Mouse (Mus musculus): ENCODE measurements around the gene Cenpb.

Cenpb gene

DNA sequence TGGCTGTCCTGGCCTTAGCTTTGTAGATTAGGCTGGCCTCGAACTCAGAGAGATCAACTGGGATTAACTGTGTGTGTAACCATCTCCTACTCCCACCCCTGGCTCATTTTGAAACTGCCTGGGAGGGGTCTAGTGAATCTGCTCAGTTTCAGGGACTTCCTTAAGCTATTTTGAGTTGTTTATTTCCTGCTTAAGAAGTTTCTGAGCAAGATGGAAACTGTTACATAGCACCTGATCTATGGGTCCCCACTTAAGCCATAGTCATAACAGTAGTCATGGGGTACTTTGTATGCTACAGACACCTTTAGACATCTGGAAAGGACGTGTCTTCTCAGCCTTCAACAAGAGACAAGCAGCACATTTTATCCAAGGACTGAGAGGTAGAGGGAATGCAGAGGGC lies 20.8 kb upstream of the Cenpb start:
- DNase-seq (ENCODE audit: low spot score): no peak

DNA sequence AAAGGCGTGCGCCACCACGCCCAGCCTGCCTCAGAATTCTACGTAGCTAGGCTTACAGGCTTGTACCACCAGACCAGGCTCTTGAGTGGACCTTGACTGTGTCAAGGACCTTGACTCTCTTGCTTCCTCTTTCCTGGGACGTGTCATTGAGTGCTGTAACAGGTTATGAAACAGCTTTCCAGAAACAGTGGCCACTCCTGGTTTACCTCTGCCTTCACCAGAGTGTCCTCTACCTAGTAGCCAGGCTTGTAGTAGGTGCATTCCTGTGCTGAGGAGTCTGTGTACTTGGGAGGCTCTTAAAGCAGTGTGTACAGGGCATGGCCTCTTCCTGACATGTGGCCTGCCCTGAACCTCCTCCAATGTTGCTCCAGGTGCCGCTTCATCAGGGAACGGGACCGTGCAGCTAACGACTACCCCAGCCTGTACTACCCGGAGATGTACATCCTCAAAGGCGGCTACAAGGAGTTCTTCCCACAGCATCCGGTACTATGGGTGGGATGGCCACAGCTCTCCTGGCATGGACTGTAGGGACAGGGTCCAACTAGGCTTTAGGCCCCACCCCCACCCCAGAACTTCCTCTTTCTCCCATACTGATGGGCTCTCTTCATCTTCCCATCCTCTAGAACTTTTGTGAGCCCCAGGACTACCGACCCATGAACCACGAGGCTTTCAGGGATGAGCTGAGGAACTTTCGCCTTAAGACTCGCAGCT lies 16.9 kb upstream of the Cenpb start:
- DNase-seq (ENCODE audit: low spot score): no peak

DNA sequence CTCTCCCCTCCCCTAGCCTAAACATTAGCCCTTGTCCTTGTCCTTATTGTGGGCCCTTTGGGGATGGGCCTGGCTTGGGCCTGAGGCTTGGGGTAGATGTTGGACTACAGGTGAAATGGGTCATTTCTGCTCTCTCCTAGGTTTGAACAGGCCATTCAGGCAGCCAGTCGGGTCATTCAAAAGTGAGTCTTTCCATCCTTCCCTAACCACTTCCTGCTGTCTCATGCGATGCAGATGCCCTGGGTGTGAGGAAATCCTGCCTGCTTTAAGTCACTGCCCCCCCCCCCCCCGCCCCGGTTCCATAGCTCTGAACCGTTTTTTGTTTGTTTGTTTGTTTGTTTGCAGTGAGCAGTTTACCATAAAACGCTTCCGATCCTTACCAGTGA lies 11.1 kb upstream of the Cenpb start:
- no peak for DNase-seq (ENCODE audit: low spot score)

DNA sequence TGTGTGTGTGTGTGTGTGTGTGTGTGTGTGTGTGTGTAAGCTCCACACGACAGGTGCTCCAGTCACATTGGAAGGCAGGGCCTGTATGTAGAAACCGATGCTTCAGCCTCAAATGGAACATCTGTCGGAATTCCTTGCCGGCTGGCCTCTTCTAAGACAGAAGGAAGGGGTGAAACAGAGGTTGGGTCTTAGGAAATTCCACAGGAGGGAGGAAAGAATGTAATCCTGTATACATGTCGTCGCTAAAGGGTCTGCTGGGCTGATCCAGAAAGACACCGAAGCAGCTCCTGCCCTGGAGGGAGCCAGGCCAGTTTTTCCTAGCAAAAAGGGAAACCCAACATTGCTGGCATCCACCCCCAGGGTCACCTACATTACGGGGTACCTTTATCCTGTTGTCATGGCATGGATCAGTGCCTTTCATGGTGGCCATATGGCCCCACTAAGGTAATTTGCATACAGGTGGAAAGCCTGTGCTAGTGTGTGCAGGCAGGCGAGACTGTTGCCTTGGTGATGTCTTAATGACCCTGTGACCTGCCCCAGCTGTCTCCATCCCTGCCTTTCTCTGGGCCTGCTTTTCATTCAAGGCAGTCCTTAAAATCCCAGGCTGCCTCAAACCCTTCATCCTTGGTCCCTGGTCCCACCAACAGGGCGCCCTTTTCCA lies 10.6 kb upstream of the Cenpb start:
- no peak for DNase-seq (ENCODE audit: low spot score)

DNA sequence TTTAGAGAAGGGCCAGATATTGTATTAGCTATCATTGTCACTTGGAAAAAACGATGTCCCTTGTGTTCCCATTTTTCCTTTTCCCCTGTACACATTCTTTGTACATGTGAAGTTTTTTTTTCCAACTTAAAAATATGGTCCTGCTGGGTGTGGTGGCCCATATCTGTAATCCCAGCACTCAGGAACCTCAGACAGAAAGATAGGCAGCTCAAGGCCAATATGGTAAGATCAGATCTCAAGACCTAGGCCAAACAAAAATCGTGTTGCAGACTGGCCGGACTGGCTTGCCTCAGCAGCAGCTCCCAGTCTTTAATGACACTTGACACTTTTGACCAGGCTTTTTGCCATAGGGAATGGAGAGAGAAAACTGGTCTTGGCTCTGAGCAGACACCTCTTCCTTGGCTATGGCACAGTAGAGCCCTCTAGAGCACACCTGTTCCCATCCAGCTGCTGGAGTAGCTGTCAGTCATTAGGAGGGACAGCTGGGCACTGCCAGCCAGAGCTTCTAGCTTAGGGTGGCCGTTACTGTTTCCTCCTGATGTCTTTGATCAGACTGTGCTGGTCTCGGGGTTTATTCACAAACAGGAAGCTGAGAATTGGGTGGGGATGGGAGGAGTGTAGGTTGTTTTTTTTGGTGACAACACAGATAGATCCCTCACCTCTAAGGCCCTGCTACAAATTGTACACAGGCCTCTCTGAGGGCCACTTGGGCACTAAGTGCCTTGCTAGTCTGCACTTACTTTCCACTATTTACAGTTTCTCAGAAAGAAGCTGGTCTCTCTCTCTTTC lies 9.8 kb upstream of the Cenpb start:
- DNase-seq (ENCODE audit: low spot score): no peak

DNA sequence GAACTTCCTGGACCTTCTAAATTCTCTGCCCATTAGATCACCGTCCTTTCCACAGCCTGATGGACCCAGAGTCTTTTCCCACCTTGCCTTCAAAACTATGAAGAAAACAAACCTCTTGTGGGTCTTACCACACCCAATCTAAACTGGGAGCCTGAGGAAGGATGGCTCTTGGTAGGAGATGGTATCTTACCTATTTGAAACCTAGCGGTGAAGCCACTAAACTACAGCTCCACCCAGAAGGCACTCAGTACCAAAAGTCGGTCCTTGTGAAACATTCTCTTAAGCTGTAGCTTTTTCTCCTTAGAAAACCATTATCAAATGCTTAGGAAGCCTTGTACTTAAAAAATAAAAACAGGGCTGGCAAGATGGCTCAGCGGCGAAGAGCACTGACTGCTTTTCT lies 8.4 kb upstream of the Cenpb start:
- DNase-seq (ENCODE audit: low spot score): no peak

DNA sequence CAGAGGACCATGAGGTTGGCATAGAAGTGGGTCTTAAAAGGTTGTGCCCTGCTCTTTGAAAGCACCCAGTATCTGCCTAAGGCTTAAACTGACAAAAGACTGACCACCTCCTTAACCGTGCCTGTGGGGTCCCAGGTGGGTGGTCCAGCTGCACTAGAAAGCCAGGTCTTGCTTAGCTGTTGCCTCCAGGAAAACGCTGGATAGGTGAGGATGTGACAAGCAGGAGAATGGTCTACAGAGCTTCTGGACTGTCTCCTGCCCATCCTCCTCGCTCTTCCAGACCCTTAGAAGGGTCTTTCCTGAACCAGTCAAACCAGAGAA lies 7.7 kb upstream of the Cenpb start:
- no peak for DNase-seq (ENCODE audit: low spot score)

DNA sequence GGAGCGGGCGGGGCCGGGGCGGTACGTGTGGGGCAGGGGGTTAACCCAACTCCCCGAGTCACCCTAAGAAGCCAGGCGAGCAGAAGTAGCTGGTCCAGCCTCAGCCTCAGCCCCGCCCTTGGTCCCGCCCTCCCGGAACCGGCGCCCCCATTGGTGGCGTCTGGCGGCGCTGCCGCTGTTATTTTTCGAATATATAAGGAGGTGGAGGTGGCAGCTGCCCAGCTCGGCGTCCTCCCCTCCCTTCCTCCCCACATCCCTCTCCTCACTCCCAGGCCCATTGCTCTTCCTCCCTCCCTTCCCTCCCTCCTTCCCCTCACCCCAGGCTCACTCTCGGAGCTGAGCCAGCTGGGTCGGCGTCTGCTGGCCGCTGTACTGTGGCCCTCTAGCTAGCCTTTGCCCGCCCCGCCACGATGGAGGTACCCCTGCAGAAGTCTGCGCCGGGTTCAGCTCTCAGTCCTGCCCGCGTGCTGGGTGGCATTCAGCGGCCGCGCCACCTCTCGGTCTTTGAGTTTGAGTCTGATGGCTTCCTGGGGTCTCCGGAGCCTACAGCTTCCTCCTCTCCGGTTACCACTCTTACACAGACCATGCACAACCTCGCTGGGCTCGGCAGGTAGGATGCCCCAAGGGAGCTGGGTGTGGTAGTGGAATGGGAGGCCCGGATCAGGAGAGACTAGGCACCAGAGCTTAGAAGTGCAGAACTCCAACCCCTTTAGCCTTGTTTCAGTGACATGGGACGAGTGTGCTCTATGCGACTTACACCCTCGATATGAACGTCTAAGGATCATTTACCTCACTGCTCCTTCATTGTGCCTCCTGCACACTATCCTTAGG lies 7.1 kb upstream of the Cenpb start, which contains the start of the genes Cdc25b and Spef1:
Cdc25b (plus strand) TSS at position 179 of the 831 bp plus-strand sequence.
Spef1 (minus strand) TSS at position 512 of the 831 bp plus-strand sequence.
- peak; percentile 86 for DNase-seq (ENCODE audit: low spot score)

DNA sequence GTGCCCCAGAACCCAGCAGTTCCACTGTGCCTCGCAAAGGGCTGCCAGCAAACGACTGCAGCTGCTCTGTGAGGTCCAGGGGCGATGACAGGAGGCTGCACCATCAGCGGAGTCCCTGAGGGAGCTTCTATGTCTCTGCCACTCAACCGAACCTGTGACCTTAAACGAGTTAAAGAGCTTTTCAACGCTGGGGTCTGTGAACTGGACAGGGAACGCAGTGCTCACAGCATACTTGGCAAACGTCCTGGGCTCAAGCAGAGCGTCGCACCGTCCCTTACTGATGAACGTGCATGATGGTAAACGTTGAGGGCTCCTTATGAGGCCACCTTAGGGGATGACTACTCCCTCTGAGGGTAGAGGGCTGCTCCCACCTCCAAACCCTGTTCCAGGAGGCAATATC lies 6.5 kb upstream of the Cenpb start:
- DNase-seq (ENCODE audit: low spot score): no peak

DNA sequence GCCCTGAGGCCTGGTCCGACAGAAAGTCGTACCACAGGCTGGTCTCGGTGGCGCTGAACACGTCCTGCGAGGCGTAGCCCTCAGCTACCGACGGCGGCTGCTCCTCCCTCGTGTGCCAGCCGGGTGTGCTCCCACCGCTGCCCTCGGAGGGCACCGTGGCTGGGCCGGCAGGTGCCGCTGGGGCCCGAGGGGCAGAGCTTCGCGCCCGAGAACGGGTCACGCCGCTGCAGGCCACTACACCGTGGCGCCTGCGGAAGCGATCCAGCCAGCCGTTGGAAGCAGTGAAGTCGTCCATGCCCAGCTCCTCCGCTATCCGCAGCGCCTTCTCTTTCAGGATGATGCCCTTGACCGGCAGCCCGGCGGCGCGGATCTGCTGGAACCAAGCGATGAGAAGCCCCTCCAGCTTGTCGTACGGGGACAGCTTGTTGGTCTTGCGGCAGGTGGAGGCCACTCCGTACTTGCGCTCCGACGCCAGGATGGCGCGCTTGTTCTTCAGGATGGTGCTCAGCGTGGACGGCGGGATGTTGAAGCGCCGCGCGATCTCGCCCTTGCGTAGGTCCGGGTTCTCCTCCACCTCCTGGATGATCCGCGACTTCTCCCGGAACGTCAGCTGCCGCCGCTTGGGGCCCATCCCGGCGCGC lies 501 bp downstream of the Cenpb start:
- DNase-seq (ENCODE audit: low spot score): peak; percentile 64

DNA sequence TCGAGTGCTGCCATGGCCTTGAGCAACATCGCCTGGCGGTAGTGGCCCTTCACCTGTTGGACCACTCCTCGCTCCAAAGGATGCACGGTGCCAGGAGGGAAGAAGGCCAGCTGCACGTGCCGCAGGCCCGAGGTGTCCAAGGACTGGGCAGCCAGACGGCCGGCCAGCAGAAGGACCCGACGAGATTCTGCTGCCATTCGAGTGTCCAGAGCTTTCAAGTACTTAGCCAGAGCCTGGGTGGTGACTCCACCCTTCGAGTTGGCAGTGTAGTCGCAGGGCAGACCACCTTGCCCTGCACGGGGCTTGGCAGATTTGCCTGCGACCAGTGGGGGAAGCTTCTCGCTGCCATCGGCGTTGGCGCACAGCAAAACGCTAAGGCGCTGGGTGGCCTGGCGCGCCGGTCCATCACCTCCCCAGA lies 1.0 kb downstream of the Cenpb start:
- peak; percentile 41 for DNase-seq (ENCODE audit: low spot score)

DNA sequence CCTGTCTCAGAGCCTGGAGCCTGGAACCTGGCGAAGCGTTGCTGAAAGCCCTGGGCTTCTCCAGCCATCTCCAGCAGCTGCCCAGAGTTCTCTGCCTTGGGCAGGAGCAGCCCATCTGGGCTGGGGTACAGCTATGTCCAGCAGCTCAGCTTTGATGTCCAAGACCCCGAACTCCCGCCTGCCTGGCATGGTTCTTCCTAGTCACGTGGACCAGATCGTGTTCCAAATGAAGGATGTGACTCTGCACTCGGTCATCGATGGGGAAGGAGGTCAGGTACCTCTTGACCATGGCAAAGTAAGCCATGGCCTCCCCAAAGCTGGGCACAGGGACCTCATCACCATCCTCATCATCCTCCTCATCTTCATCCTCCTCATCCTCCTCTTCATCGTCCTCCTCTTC lies 1.9 kb downstream of the Cenpb start:
- no peak for DNase-seq (ENCODE audit: low spot score)

DNA sequence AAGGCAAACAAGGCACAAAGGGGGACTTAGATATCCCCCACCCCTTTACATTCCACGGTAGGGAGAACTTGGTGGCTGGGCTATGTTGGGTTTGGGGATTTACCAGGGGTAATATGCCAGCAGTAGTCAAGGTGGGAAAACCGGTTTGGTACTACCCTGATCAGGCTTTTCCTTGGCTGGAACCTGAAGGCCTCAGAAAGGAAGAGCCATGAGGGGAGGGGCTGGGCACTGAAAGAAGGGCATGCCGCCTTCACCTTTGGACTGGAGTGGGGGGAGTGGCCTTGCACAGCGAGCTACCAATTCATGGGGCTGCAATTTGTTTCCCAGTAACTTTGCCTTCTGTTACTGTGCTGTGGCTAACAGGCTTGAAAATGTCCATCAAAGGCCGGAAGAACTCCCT lies 3.4 kb downstream of the Cenpb start:
- DNase-seq (ENCODE audit: low spot score): peak; percentile 41

DNA sequence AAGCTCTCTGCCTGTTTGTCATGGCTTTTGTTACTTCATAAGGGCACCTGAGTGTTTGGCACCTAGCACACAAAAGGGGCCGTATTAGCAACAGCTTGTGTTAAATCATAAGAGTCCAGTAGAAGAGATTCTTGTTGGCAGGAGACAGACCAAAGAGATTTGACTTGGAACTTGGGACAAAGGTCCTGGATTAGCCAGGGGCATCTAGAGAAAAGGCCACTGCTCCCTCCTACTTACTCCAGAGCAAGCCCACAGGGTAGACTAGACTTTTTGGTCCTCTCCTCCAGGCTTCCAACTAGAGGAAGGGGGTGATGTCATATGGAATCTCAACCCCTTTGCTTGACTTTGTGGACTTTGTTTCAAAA lies 3.9 kb downstream of the Cenpb start:
- no peak for DNase-seq (ENCODE audit: low spot score)

DNA sequence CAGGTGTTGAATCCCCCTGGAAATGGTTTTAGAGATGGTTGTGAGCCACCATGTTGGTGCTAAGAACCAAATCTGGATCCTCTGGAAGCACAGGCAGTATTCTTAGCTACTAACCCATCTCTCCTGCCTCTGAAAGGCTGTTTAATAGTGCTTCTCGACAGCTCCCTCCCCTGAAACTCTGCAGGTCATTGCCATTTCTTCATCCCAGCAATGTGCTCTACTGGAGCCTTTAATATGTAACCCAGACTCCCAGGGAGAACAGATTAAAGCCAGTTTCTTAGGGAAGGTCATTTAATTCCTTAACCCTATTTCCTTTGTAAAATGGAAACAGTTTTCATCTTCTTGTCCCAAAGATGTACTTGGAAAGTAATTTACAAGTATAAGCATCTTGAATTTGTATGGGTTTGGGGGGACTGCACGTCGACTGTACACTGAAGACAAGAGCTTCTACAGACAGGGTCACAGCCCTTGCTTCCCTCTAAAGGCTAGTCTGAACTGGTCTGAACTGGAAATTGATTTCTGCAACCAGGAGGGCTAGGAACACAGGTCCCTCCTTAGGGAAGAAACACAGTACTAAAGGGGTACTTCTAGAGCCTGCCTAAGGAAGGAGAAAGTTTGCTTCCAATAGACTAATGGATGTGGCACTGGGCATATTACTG lies 4.5 kb downstream of the Cenpb start:
- DNase-seq (ENCODE audit: low spot score): no peak

DNA sequence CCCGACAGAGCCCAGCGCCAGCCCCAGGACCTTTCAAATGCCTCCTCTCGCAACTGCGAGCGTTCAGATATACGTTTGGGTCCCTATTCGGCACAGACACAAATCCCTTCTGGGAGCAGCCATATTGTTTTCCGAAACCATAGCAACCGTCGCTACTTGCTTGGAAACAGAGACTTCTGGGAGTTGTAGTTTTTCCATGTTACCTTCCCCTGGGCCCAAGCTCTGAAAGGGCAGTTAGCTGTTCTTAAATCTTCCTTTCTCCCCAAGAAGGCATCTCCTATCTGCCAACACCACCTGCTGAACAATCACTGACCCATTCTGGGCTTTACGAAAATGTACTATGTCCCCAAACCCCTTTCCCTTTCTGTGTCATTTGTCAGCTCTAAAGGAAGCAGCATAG lies 5.2 kb downstream of the Cenpb start:
- peak; percentile 28 for DNase-seq (ENCODE audit: low spot score)

DNA sequence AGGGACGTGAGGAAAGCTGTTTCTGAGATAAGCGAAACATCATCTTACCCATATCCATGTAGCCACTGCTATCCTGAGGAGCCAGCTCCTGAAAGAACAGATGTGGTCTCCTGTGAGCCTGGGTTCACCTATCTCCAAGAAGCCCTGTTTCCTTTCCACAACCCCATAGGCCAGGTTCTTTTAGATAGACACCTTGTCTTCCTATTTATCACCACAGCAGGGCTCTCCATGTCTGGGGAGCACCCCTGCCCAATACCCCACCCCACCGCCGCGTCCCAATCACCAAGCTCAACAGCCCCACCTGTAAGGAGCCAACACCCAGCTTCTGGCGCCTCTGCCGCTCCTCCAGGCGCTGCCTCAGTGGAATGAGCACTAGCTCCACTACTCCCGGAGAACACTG lies 7.5 kb downstream of the Cenpb start:
- DNase-seq (ENCODE audit: low spot score): no peak

DNA sequence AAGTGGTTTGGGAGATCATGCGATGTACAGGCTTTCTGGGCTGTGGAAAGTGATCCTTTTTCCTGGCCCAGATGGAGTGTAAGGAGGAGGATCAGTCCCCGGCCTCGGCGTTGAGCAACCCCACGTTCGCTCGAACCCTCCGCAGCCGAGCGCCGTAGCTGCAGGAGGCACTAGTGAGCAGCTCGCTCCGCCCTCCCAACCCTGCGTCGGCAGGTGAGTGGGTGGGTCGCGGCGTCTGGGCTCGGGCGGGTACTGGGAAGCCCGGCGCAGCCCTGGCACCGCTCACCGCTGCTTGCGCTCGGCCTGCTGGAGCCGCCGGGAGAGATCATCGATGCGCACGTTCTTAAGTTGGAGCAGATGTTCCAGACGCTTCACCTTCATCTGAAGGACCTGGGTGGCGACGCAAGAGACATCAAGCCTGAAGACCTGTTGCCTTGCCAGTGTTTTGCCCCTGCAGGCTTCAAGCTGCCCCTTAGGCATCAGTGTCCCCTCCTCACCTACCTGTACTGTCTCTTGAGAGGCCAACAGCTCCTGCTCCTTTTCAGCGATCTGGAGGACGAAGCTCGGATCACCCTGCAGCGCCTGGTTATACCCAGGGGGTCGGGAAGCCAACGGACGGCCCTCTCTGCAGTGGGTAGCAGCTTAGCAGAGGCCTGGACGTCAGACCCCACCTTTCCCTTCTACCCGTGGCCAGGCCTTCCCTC lies 8.3 kb downstream of the Cenpb start:
- DNase-seq (ENCODE audit: low spot score): peak; percentile 78

DNA sequence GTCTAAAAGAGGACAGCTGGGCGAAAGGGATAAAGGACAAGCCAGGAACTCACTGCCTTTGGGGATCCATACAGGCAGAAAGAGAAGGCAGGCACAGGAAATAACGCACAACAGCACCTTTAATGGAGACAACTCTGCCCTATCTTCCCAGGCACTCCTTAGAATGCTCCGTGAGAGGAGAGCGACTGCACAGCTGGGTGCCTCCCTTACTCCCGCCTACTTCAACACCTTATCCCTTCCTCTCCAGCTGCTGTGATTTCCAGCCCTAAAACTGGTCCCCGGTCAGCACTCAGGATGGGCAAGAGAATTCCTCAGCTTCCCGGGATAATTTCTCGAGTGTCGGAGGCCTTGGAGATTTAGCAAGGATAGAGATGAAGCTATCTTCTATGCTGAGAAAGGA lies 8.9 kb downstream of the Cenpb start:
- DNase-seq (ENCODE audit: low spot score): no peak

DNA sequence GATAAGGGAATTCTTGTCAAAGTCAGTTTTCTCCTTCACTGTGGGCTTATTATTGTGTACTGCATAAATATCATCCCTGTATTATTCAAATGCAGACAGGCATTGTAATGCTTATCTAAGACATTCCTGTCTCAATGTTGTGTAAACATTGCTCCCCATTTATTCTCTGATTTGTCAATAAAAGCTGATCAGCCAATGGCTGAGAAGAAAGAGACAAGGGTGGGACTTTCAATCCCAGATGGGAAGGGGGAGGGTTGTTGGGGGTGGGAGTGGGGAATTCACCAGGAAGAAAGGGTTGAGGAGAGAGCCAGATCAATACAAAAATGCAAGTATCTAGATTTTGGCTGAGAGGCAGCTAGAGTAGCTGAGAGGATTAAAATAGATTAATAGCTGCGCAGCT lies 11.0 kb downstream of the Cenpb start:
- DNase-seq (ENCODE audit: low spot score): no peak

DNA sequence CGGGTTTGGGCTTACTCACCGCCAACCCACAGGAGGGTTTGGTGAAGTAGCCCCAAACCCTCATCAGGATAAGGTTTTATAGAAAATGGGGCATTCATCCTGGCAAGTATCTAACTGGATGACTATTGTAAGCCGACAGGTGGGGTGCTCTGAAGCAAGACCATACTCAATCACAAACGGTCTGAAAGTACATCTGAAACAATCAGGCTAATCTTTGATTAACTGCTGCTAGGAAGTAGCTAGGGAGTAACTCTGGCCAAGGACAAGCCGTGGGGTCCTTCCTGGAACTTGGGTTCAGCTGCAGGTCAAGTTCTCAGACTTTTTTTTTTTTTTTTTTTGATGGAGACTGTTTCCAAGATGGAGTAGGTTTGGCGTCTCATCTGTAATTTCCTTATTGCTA lies 11.9 kb downstream of the Cenpb start:
- no peak for DNase-seq (ENCODE audit: low spot score)

Measured in ovary, postnatal 36 days (tissue).